Mouse (Mus musculus) ES-Bruce4 (cell line): ENCODE data around the gene Nprl2.

ENCODE experiments used
- CTCF ChIP-seq: IDR thresholded peaks from one replicate; pipeline ENCODE4 v1.8.1; 2011; ENCODE audit warnings: low read depth, low read length
- EP300 ChIP-seq: IDR thresholded peaks from 2 replicates; pipeline ENCODE4 v1.6.1; 2011; ENCODE audit warnings: low read depth, low read length; ENCODE audit not compliant: insufficient read depth
- POLR2A ChIP-seq: IDR thresholded peaks from one replicate; pipeline ENCODE4 v1.8.1; 2011; ENCODE audit warnings: low read length; ENCODE audit not compliant: insufficient read depth

- peak; percentile 75 for TF ChIP-seq CTCF
- no peak for TF ChIP-seq EP300
- TF ChIP-seq POLR2A = no peak
Measured at GRCm38 (mm10) chr9:107566041-107566709, 24.1 kb downstream of the Nprl2 start.
